Mouse (Mus musculus) embryo, embryonic 10 days (tissue): ENCODE results near the gene Fam161b.
A peak's percentile ranks its signal among the peaks of the same experiment; 100 is the strongest.

Experiments used
- DNase-seq: peaks from one replicate; pipeline ENCODE4 v3.0.0-alpha.2; 2015; ENCODE audit warnings: low spot score

Fam161b gene

GRCm38 (mm10) chr12:84361555-84362489 is at the start of gene Fam161b, which contains the start of gene Coq6:
Gene Fam161b, minus strand, starts transcription at chr12:84361833.
Gene Coq6, plus strand, starts transcription at chr12:84361657.
- peak; percentile 98 for DNase-seq

GRCm38 (mm10) chr12:84408819-84409507 is 47.3 kb upstream of the Fam161b start, which contains the start of the genes Entpd5 and Bbof1:
Gene Entpd5, minus strand, starts transcription at chr12:84409029.
Gene Bbof1, plus strand, starts transcription at chr12:84409071.
- peak; percentile 92 for DNase-seq

GRCm38 (mm10) chr12:84407874-84408818 is 46.5 kb upstream of the Fam161b start:
- DNase-seq = no peak

- no peak for DNase-seq
These were observed 45.6 kb upstream of the Fam161b start for GRCm38 (mm10) chr12:84407259-84407658.

GRCm38 (mm10) chr12:84404541-84404940 is 42.9 kb upstream of the Fam161b start:
- no peak for DNase-seq

- no peak for DNase-seq
These were observed 41.3 kb upstream of the Fam161b start for GRCm38 (mm10) chr12:84402923-84403322.

GRCm38 (mm10) chr12:84400653-84401052 is 39.0 kb upstream of the Fam161b start:
- DNase-seq = no peak

- no peak for DNase-seq
These were observed 38.4 kb upstream of the Fam161b start for GRCm38 (mm10) chr12:84400068-84400467.

- DNase-seq = no peak
These were observed 38.0 kb upstream of the Fam161b start for GRCm38 (mm10) chr12:84399663-84400062.

- DNase-seq = no peak
These were observed 37.5 kb upstream of the Fam161b start for GRCm38 (mm10) chr12:84399135-84399534.

- no peak for DNase-seq
These were observed 37.0 kb upstream of the Fam161b start for GRCm38 (mm10) chr12:84398629-84399028.

- DNase-seq = no peak
These were observed 36.1 kb upstream of the Fam161b start for GRCm38 (mm10) chr12:84397685-84398084.

- no peak for DNase-seq
These were observed 35.5 kb upstream of the Fam161b start for GRCm38 (mm10) chr12:84396947-84397679.

- no peak for DNase-seq
These were observed 32.2 kb upstream of the Fam161b start for GRCm38 (mm10) chr12:84393847-84394246.

- DNase-seq = no peak
These were observed 31.0 kb upstream of the Fam161b start for GRCm38 (mm10) chr12:84392681-84393080.

- no peak for DNase-seq
These were observed 28.7 kb upstream of the Fam161b start for GRCm38 (mm10) chr12:84390336-84390735.

- DNase-seq = no peak
These were observed 27.3 kb upstream of the Fam161b start for GRCm38 (mm10) chr12:84388774-84389400.

GRCm38 (mm10) chr12:84388097-84388496 is 26.5 kb upstream of the Fam161b start:
- DNase-seq = no peak

GRCm38 (mm10) chr12:84385408-84385807 is 23.8 kb upstream of the Fam161b start:
- DNase-seq = no peak

- DNase-seq = no peak
These were observed 23.0 kb upstream of the Fam161b start for GRCm38 (mm10) chr12:84384644-84385081.
